Mouse (Mus musculus) E14TG2a.4 (cell line): Measurements from ENCODE around the gene Mob1b.

Experiments
- CTCF ChIP-seq: conservative IDR thresholded peaks from 2 replicates; pipeline ENCODE4 v1.5.1; 2014; ENCODE audit warnings: low read length
- NANOG ChIP-seq: IDR thresholded peaks from 2 replicates; pipeline ENCODE4 v1.6.1; 2014; ENCODE audit warnings: borderline replicate concordance, low read length, mixed read lengths
- POU5F1 ChIP-seq: IDR thresholded peaks from 2 replicates; pipeline ENCODE4 v1.6.1; 2014; ENCODE audit warnings: low read length, borderline replicate concordance

DNA sequence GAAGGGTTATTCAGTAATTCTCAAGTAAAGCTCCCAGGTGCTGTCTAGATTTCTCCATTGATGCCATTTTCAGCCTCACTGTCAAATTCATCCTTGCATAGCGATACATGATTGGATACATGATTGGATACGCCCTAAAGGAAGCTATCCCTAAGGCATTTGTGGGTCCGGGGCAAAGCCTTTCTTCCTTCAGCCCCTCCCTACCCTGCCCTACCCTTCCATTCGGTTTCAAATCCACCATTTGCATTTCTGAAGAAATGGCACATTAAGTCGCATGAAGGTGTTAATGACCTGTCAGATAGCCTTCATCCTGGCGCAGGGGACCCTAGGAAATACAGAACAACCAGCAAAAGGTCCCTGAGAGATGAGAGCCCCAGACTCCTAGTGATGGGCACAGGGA, 35.3 kb upstream of the Mob1b start:
- no peak for TF ChIP-seq CTCF
- no peak for TF ChIP-seq NANOG
- no peak for TF ChIP-seq POU5F1
